Mouse (Mus musculus) central nervous system, embryonic 11.5 days (tissue): ENCODE results near the gene Rhod. TPM values are rescaled to one million over a fixed set of nuclear protein-coding genes. Genes with fewer than 3 reads are reported as not detected.

Experiments
- polyA plus RNA-seq: library from polyadenylated mRNA; depleted of rRNA; stranded (reverse); fragments of >200 nt; gene quantifications from 2 replicates; pipeline ENCODE4 v1.2.3, GENCODE M21; 2012; rRNA removed

Gene Rhod
- polyA plus RNA-seq = 10.2 and 16.9 TPM in 2 replicates

GRCm38 (mm10) chr19:4439161-4439801 is at the start of gene Rhod:
Gene Rhod, minus strand, starts transcription at chr19:4439432.

GRCm38 (mm10) chr19:4477345-4478189 is 38.3 kb upstream of the Rhod start, which contains the start of gene Syt12:
Gene Syt12, minus strand, starts transcription at chr19:4477447.

DNA sequence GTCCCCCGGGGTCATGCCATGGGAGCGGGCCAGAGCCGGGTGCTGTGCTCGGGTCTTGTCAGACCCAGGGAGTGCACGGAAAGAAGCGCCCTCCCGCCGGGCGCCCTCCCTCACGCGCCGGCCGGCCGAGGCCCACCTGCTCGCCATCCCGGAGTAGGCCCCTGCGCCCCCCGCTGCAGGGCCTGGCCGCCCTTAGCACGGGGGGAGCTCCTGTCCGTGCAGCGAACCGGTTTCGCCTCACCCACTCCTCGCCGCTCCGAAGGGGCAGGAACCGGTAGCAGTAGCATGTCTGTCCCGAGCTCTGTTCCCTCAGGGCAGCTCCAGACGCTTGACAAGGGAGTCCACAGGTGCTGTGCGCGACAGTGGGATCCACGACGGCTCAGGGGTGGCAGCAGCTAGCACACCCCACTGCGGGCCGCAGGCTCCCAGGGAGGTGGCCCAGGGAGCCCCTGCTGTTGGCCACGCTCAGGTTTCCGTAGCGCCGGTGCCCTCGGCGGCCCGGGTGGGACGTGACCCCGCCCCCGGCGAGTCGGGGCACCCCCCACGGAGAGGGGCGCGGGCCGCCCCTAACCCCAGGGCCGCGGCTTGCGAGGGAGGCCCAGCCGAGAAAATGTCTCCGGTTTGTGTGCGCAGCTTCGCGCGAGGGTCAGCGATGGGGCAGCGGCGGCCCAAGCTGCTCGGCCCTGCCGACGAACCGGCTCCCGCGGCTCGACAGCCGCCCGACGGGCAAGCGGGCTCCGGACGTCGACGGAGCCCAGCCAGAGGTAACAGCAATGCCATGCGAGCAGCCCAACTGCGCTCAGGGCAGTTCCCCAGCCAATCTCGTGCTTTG is 41.2 kb downstream of the Rhod start, which contains the start of gene Kdm2a:
Gene Kdm2a (minus strand): TSS at position 488 of the 832 bp plus-strand sequence.

Other genes with a start within 250 kb of the Rhod start
- 1.8 and 2.9 TPM in 2 replicates for gene Tbc1d10c, start 248.1 kb downstream of the Rhod start, polyA plus RNA-seq
- gene Ppp1ca, start 247.4 kb downstream of the Rhod start, polyA plus RNA-seq = 375 and 508 TPM in 2 replicates
- gene Rad9a, start 237.8 kb downstream of the Rhod start, polyA plus RNA-seq = 37.9 and 54.0 TPM in 2 replicates
- 2.9 and 11.1 TPM in 2 replicates for gene Clcf1, start 225.2 kb downstream of the Rhod start, polyA plus RNA-seq
- not detected in 2 replicates for gene AC109138.7, start 225.1 kb downstream of the Rhod start, polyA plus RNA-seq
- gene Pold4, start 207.5 kb downstream of the Rhod start, polyA plus RNA-seq = 11.8 and 19.7 TPM in 2 replicates
- gene Ssh3, start 170.3 kb downstream of the Rhod start, polyA plus RNA-seq = 14.4 and 16.9 TPM in 2 replicates
- 16.2 and 18.8 TPM in 2 replicates for gene Ankrd13d, start 156.3 kb downstream of the Rhod start, polyA plus RNA-seq
- gene Grk2, start 133.2 kb downstream of the Rhod start, polyA plus RNA-seq = 71.3 and 119 TPM in 2 replicates
- gene Kdm2a, start 41.1 kb downstream of the Rhod start, polyA plus RNA-seq = 56.7 and 88.6 TPM in 2 replicates
- gene Syt12, start 38.0 kb upstream of the Rhod start, polyA plus RNA-seq = 0.84 and 0.85 TPM in 2 replicates
- not detected in 2 replicates for gene 2010003K11Rik, start 59.2 kb upstream of the Rhod start, polyA plus RNA-seq
- gene Pcx, start 71.0 kb upstream of the Rhod start, polyA plus RNA-seq = 7.6 and 12.2 TPM in 2 replicates
- 49.3 and 50.7 TPM in 2 replicates for gene Lrfn4, start 176.2 kb upstream of the Rhod start, polyA plus RNA-seq
- 53.9 and 64.4 TPM in 2 replicates for gene Rce1, start 186.2 kb upstream of the Rhod start, polyA plus RNA-seq